Mouse (Mus musculus) cerebellum, adult 2 months (tissue): ENCODE measurements around the gene Slc45a2. TPM values are rescaled to one million over a fixed set of nuclear protein-coding genes. Genes with fewer than 3 reads are reported as not detected.

Experiments used
- DNase-seq, 2 experiments: peaks; one replicate each; pipeline ENCODE4 v3.0.0; 2021
- H3K27ac ChIP-seq: fragments of 200-500 bp; 2 replicates; pipeline ENCODE4 v1.5.1; 2012; ENCODE audit warnings: low read length, control low read depth, inconsistent platforms; ENCODE audit not compliant: insufficient read depth
- H3K27me3 ChIP-seq: fragments of 200-500 bp; 2 replicates; pipeline ENCODE4 v1.6.1; 2012; ENCODE audit warnings: inconsistent platforms, mild to moderate bottlenecking, low read length, moderate library complexity; ENCODE audit not compliant: control insufficient read depth, insufficient read depth
- H3K4me1 ChIP-seq: fragments of 200-500 bp; 2 replicates; pipeline ENCODE4 v1.6.1; 2011; ENCODE audit warnings: low read length; ENCODE audit not compliant: control insufficient read depth, insufficient read depth
- H3K4me3 ChIP-seq: fragments of 200-500 bp; replicated peaks from 2 replicates; pipeline ENCODE3; 2011; ENCODE audit warnings: mild to moderate bottlenecking, low read depth, low read length, control low read depth; ENCODE audit not compliant: insufficient read depth
- CTCF ChIP-seq: fragments of 200-500 bp; IDR thresholded peaks from 2 replicates; pipeline ENCODE4 v1.5.1; 2011; ENCODE audit warnings: low read depth, mild to moderate bottlenecking, control low read depth, low read length, moderate library complexity, borderline replicate concordance; ENCODE audit not compliant: insufficient read depth
- POLR2A ChIP-seq: fragments of 200-500 bp; IDR thresholded peaks from 2 replicates; pipeline ENCODE4 v1.6.1; 2011; ENCODE audit warnings: low read length, control low read depth, borderline replicate concordance; ENCODE audit not compliant: insufficient read depth
- WGBS: fragments of 180-500 bp; shearing (Covaris S2); methylation state at CpG from one replicate; pipeline ENCODE4 v1.1.7; 2018; 5-methylcytosine and 5-hydroxymethylcytosine counted together
- polyA plus RNA-seq: library from polyadenylated mRNA; depleted of rRNA; stranded (reverse); fragments of >200 nt; gene quantifications from 2 replicates; pipeline ENCODE4 v1.2.3, GENCODE M21; 2012

Slc45a2 gene
- polyA plus RNA-seq, 1 experiment = 0.10 TPM

DNA sequence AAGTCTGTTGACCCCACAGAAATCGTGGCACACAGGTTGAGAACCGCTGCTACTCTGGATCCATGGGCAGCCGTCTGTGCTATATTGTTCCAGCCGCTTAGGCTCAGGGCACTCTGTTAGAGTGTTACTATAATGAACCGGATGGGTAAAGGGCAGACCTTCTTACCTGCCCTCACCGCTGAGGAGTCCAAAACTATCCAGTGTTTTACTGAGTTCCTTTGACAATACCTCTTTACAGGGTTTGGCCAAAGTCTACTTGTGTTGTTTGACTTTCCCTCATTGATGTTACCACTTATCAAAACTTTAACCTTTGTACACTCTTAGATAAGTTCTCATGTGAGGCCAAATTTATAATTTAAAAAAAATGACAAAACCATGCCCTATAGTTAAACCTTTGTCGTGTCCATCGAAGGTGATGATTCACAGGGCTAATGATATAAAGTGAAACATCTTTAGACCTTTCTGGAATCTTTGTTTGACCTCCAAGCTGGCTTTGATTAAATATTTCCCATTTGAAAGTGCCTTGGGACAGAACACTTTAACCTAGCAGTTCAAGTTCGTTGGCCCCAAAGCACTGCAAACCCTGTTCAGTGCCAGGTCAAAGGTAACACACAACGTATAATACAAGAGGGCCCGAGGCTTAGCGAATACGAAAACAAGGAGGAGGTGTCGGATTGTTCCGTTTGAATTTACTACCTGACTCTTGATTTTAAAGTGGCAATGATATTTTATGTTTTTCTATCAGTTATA is 41.1 kb upstream of the Slc45a2 start:
- no peaks in the 10 kb centered on the region for H3K4me1 ChIP-seq
- TF ChIP-seq POLR2A (no peak), CTCF (no peak)
- 92% methylated on average over 15 of the region's 15 CpGs for WGBS

DNA sequence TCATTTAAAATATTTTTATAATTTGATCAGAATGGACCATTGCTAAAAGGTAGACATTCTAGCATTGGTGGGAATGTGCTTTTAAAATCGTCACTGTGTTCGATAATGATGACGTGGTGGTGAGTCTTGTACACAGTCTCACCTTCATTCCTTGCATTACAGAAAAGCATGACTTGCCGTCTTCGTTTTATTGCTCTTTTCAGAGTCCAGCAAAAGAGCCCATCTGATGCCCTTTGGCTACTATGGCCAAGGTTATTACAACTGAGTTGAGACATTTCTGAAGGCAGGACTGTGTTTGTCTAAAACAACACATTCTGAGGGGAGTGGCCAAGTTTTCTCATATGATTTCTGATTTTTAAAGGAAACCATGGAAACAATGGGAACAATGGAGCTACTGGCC is 40.3 kb upstream of the Slc45a2 start:
- Histone ChIP-seq H3K4me1 (no peaks in the 10 kb centered on the region), H3K27ac (no peak overlapping the region), H3K4me3 (no peak overlapping the region), H3K27me3 (no peaks in the 10 kb centered on the region)
- 92% methylated on average over 5 of the region's 5 CpGs for WGBS
- no peak for DNase-seq
- TF ChIP-seq POLR2A (no peak), CTCF (no peak)

More for the DNA sequence above, 41.1 kb upstream of the Slc45a2 start:
- no peak for DNase-seq
- H3K27me3 ChIP-seq = no peaks in the 10 kb centered on the region
- H3K4me3 ChIP-seq = no peak overlapping the region
- no peak overlapping the region for H3K27ac ChIP-seq

DNA sequence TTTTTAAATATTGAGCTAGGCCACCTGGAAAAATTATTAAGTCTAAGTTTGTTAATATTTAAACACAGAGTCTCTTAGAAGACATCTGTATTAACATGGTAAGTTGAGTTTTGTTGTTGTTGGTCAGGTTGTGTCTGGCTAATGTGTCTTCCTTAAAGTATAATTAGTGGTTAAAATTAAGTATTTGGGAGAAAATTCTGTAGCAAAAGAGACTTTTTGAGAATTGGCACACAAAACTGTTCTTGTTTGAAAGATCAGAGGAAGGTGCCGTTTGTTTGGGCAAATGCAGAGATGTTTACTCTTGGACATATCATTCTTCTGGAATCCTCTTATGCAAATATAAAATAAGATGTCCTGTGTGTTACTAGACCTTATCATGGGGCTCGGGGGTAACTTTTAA is 37.9 kb upstream of the Slc45a2 start:
- Histone ChIP-seq H3K27me3 (no peaks in the 10 kb centered on the region), H3K27ac (no peak overlapping the region), H3K4me1 (no peaks in the 10 kb centered on the region), H3K4me3 (no peak overlapping the region)
- DNase-seq = no peak
- no peak for TF ChIP-seq CTCF
- no peak for TF ChIP-seq POLR2A
- WGBS = 83% methylated on average over 2 of the region's 2 CpGs

DNA sequence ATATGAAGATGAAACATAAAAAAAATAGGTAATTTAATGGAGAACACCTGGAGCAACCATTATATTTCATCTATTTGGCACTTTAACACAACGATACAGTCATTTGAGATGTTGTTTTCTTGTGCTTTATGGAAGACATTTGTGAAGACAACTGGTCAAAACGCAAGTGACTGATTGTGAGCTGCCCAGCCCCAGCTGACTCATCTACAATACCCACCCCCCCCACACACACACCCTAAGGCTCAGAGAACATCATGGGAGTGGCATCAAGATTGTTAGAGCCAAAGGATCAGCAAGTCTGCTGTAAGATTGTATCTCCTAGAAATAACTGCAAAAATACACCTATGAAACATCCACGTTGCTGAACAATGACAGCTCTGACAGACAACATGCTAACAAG is 31.1 kb upstream of the Slc45a2 start:
- Histone ChIP-seq H3K4me3 (no peak overlapping the region), H3K27me3 (no peaks in the 10 kb centered on the region), H3K27ac (no peak overlapping the region), H3K4me1 (no peaks in the 10 kb centered on the region)
- TF ChIP-seq CTCF (no peak), POLR2A (no peak)
- WGBS = 79% methylated on average over 3 of the region's 3 CpGs
- no peak for DNase-seq

- WGBS = 85% methylated on average over 5 of the region's 5 CpGs
- Histone ChIP-seq H3K4me3 (no peak overlapping the region), H3K27me3 (no peaks in the 10 kb centered on the region), H3K4me1 (no peaks in the 10 kb centered on the region), H3K27ac (no peak overlapping the region)
- TF ChIP-seq POLR2A (no peak), CTCF (no peak)
- no peak for DNase-seq
These were observed 29.7 kb upstream of the Slc45a2 start for GRCm38 (mm10) chr15:10970777-10971176.

- no peaks in the 10 kb centered on the region for H3K4me1 ChIP-seq
- H3K4me3 ChIP-seq = no peak overlapping the region
- TF ChIP-seq CTCF (no peak), POLR2A (no peak)
- no peak overlapping the region for H3K27ac ChIP-seq
- no peaks in the 10 kb centered on the region for H3K27me3 ChIP-seq
- DNase-seq = no peak
These were observed 23.4 kb upstream of the Slc45a2 start for GRCm38 (mm10) chr15:10977151-10977550.

DNA sequence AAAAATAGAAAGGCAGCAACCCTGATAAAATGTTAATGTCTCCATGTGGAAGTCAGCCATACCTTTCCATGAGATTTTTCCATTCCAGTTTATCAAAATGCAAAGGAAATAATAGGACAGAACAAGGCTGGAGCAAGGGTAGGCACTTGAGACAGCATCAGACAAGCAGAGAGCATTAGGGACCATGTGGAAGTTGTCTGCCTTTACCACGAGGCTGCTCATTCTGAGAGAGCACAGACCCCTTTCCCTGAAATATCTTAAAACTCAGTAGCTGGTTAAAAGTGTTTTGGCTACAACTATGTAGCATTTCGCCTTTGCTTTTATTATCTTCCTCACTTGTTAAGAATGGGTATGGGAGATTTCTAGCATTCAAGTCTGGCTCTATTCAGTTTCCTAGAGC is 19.8 kb upstream of the Slc45a2 start:
- DNase-seq = no peak
- Histone ChIP-seq H3K4me3 (no peak overlapping the region), H3K27me3 (no peaks in the 10 kb centered on the region), H3K27ac (no peak overlapping the region), H3K4me1 (no peaks in the 10 kb centered on the region)
- no peak for TF ChIP-seq POLR2A
- no peak for TF ChIP-seq CTCF
- WGBS = 53% methylated on average over 2 of the region's 2 CpGs

DNA sequence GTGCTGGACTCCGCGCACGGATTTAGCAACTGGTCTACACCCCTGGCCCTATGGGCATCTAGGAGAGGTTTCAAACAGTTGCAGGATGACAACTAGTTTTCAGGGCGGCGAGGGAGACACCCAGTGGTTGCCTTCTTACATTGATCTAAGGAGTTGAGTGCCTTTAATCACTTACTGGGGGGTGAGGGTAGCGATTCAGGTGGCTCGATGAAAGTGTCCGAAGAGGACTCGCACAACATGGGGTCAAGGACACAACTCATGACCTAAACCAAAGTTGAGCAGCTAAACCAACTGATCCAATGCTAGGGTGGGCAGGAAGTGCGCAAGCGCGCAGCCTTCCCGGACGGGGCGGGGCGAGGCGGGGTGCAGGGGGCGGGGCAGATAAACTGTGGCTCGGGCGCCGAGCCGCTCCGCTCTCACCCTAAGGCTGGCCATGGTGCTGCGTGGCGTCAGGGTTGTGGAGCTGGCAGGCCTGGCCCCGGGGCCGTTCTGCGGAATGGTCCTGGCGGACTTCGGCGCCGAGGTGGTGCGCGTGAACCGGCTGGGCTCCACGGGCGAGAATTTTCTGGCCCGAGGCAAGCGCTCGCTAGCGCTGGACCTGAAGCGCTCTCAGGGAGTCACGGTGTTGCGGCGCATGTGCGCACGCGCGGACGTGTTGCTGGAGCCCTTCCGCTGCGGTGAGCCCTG is 19.0 kb upstream of the Slc45a2 start, which contains the start of gene Amacr:
Amacr (plus strand) TSS at position 380 of the 687 bp plus-strand sequence.
- Histone ChIP-seq H3K4me3 (peak within 1 kb of the TSS; percentile 86), H3K27me3 (no peaks in the 10 kb centered on the region), H3K4me1 (no peaks in the 10 kb centered on the region), H3K27ac (peak within 1 kb of the TSS; percentile 84)
- DNase-seq = peak; percentile 94 to 96
- TF ChIP-seq POLR2A (peak; percentile 83), CTCF (no peak; the same call in 1 of the 2 replicates)
- WGBS = 1% methylated on average over 51 of the region's 52 CpGs
